Mouse (Mus musculus): Measurements from ENCODE around the gene Plbd2.

DNA sequence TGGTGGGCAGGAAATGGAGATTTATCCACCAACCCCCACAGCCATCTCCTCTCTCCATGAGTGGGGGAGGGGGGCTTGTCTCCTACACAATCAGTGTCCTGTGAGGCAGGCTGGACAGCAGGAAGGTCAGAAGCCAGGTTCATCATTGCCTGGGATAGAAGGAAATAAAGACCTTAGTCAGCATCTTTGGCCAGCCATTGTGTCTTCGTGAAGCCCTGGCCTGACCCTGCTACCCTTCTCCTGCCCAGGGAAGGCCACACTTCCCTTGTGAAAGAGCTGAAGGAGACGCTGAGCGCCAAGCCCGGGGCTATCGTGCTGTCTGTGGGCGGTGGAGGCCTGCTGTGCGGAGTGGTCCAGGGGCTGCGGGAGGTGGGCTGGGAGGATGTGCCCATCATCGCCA lies 22.2 kb downstream of the Plbd2 start:
- TF ChIP-seq CTCF (IDR thresholded peaks at IDR 0.05) (no peak), POLR2A (IDR thresholded peaks at IDR 0.05; ENCODE audit: insufficient read depth, low read depth, low read length) (no peak), EP300 (IDR thresholded peaks at IDR 0.05; ENCODE audit: insufficient read depth, low read depth, low read length) (no peak)
